Mouse (Mus musculus): ENCODE measurements around the gene Gm5142. TPM values are rescaled to one million over a fixed set of nuclear protein-coding genes. Genes with fewer than 3 reads are reported as not detected.

Gm5142 gene
- polyA plus RNA-seq, 1 experiment from 2014 or later, result not detected

- Histone ChIP-seq H3K36me3 (no peaks in the 10 kb centered on the region), H3K4me2 (replicated peaks) (no peak overlapping the region), H3K4me1 (no peaks in the 10 kb centered on the region), H3K9me3 (no peaks in the 10 kb centered on the region), H3K9ac (no peak overlapping the region), H3K27ac (no peak overlapping the region), H3K27me3 (no peaks in the 10 kb centered on the region), H3K4me3 (no peak overlapping the region)
- ATAC-seq (ENCODE audit: low FRiP score, low read depth), result no peak
- 72% methylated on average over 3 of the region's 3 CpGs for WGBS
These were observed 21.4 kb downstream of the Gm5142 start for GRCm38 (mm10) chr14:59157016-59157698.

GRCm38 (mm10) chr14:59155589-59155988 is 23.0 kb downstream of the Gm5142 start:
- H3K9ac ChIP-seq, result no peak overlapping the region
- H3K36me3 ChIP-seq, result no peaks in the 10 kb centered on the region
- no peaks in the 10 kb centered on the region for H3K4me1 ChIP-seq
- no peak for ATAC-seq (ENCODE audit: low FRiP score, low read depth)
- no peak overlapping the region for H3K4me2 ChIP-seq (replicated peaks)
- H3K4me3 ChIP-seq, result no peak overlapping the region
- no peaks in the 10 kb centered on the region for H3K9me3 ChIP-seq
- H3K27me3 ChIP-seq, result no peaks in the 10 kb centered on the region
- H3K27ac ChIP-seq, result no peak overlapping the region
- 77% methylated on average over 2 of the region's 2 CpGs for WGBS

GRCm38 (mm10) chr14:59142793-59143192 is 35.8 kb downstream of the Gm5142 start, which contains the start of gene 1700129C05Rik:
1700129C05Rik (minus strand) TSS chr14:59142893.
- WGBS, result 95% methylated on average over 4 of the region's 4 CpGs
- H3K4me1 ChIP-seq, result no peaks in the 10 kb centered on the region
- no peak within 1 kb of the TSS for H3K27ac ChIP-seq
- H3K9ac ChIP-seq, result no peak within 1 kb of the TSS
- H3K27me3 ChIP-seq, result no peaks in the 10 kb centered on the region
- H3K9me3 ChIP-seq, result no peaks in the 10 kb centered on the region
- H3K4me3 ChIP-seq, result no peak within 1 kb of the TSS
- ATAC-seq (ENCODE audit: low FRiP score, low read depth), result no peak
- H3K36me3 ChIP-seq, result no peaks in the 10 kb centered on the region
- no peak within 1 kb of the TSS for H3K4me2 ChIP-seq (replicated peaks)

DNA sequence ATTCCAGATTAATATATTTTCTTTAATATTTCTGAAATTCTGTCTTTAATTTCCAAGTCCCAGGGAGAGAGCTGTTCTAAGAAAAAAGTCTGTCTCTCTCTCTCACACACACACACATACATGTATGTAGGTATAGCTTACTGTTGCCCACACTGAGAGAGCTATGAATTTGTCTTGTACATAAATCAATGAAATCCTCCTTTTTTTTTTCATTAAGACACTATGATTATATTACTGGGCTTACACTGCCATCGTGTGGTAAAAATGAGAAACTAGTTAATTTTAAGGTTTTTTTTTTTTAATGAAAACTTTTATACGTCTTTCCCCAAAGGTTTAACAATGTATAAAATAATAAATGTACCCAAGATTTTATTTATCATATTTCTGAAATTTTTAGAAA is 64.3 kb downstream of the Gm5142 start:
- no peak overlapping the region for H3K27ac ChIP-seq
- no peak overlapping the region for H3K4me2 ChIP-seq (replicated peaks)
- no peaks in the 10 kb centered on the region for H3K9me3 ChIP-seq
- WGBS, result 6% methylated on average over 2 of the region's 2 CpGs
- no peaks in the 10 kb centered on the region for H3K4me1 ChIP-seq
- no peaks in the 10 kb centered on the region for H3K36me3 ChIP-seq
- ATAC-seq (ENCODE audit: low FRiP score, low read depth), result no peak
- H3K27me3 ChIP-seq, result no peaks in the 10 kb centered on the region
- no peak overlapping the region for H3K9ac ChIP-seq
- H3K4me3 ChIP-seq, result no peak overlapping the region

Other genes starting within 250 kb of the Gm5142 start
- gene 1700129C05Rik, start 35.9 kb downstream of the Gm5142 start, polyA plus RNA-seq (2015; fragmentation: Nextera tagmentation; extraction: Ambion mirVana), result not detected in 2 replicates
- gene Rcbtb1, start 22.5 kb upstream of the Gm5142 start, polyA plus RNA-seq (2015; fragmentation: Nextera tagmentation; extraction: Ambion mirVana), result 77.3 and 78.6 TPM in 2 replicates
- gene Gm6904, start 81.5 kb upstream of the Gm5142 start, polyA plus RNA-seq (2015; fragmentation: Nextera tagmentation; extraction: Ambion mirVana), result not detected in 2 replicates
- not detected in 2 replicates for gene Phf11a, start 118.8 kb upstream of the Gm5142 start, polyA plus RNA-seq (2015; fragmentation: Nextera tagmentation; extraction: Ambion mirVana)
- 0.23 and 0.52 TPM in 2 replicates for gene Phf11b, start 162.6 kb upstream of the Gm5142 start, polyA plus RNA-seq (2015; fragmentation: Nextera tagmentation; extraction: Ambion mirVana)
- 0.64 and 0.65 TPM in 2 replicates for gene Phf11d, start 186.7 kb upstream of the Gm5142 start, polyA plus RNA-seq (2015; fragmentation: Nextera tagmentation; extraction: Ambion mirVana)
- 0.64 and 0.68 TPM in 2 replicates for gene Phf11c, start 216.6 kb upstream of the Gm5142 start, polyA plus RNA-seq (2015; fragmentation: Nextera tagmentation; extraction: Ambion mirVana)